Mouse (Mus musculus) neutrophil, adult 5-6 weeks (primary cell): ENCODE results near the gene Csnk2a2. TPM values are rescaled to one million over a fixed set of nuclear protein-coding genes. Genes with fewer than 3 reads are reported as not detected.
A peak's percentile ranks its signal among the peaks of the same experiment; 100 is the strongest.

Experiments used
- ATAC-seq: fragments of 151-379, 151-347 bp; 2 replicates; pipeline ENCODE4 v1.8.0; 2017; ENCODE audit warnings: mild to moderate bottlenecking, moderate TSS enrichment; ENCODE audit not compliant: insufficient number of reproducible peaks, poor library complexity, low FRiP score, severe bottlenecking; ENCODE audit errors: extremely low read depth
- total RNA-seq: library from RNA; stranded (forward); fragments of 200-1000 nt; gene quantifications from 2 replicates; pipeline ENCODE4 v1.2.3, GENCODE M21; 2017

Csnk2a2 gene
- total RNA-seq, 1 experiment from 2014 or later = 25.7 TPM

DNA sequence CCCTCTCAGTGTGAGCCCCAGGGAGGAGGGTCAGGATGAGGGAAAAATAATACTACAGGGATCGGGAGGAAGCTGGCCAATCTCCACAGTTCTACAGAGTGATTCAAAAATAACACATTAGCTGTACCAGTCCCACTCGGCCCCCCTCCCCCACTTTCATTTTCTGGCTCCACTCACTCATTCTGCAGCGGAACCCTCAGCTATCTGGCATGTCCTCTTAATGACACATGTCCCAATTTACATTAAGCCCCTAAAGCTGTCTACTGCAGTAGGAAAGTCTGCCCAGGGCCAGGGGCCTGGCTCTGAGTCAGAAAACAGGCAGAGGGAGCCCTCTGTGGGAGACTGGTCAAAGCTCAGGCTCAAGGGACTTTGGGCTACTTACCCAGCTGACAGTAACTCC lies 59.9 kb downstream of the Csnk2a2 start:
- no peak for ATAC-seq

DNA sequence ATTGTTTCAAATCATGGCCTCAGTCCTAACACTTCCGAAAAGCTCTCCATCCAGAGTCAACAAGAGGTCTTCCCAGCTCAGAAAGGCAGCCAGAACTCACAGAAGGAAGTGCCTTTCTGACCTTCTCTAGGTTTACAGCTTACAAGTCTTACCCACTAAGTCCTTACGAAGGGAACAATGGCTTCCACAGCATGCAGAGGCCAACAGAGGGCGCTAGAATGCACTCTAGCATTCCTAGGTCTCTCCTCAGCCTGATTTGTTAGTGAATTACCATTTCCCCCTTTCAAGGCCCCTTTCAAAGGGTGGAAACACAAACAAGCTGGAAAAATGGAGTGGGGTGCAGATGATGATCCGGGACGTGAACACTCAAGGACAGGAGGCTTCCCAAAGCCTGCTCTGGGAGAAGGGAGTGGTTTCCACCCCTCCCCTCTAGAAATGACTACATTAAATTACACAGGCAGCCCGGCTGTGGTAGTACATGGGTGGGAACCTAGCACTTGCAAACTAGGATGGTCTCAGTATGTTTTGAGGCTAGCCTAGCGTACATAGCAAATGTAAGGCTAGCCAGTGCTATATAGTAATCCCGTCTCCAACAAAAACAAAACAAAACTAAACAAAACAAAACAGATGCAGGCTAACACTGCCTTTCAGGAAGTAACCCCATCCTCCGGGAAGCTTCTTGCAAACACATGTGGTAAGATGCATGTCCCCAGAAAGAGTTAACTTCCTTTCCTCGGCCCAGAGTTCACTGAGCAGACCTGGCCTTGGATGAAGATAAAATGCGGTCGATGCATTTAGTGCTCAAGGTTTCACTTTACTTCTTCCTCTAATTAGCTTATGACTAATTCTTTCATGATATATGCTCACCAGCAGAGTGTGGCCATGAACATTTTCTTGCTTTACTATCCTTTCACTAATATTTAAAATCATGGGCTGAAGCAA lies 62.0 kb downstream of the Csnk2a2 start:
- ATAC-seq = peak; percentile 79

DNA sequence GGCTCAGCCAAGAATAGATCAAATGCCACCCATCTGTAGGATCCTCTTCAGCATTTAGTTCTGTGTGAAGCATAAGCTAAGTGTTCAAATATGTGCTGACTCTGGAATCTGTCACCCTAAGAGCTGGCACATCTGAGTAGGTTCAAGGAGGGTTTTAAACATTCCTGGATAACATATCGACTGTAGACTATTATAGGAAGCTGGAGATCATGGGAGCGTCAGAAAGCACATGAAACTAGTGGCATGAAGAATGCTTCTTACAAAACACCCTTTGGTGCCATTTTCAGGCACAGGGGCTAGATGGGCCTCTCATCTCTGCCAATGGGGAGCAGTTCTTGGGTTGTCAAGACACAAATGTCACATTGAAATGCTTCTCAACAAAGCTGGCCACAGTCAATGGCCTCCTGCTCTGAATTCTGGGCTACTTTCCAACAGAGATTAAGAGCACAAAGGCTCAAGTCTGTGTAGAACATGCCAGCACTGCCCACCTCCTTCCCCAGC lies 63.0 kb downstream of the Csnk2a2 start:
- no peak for ATAC-seq

DNA sequence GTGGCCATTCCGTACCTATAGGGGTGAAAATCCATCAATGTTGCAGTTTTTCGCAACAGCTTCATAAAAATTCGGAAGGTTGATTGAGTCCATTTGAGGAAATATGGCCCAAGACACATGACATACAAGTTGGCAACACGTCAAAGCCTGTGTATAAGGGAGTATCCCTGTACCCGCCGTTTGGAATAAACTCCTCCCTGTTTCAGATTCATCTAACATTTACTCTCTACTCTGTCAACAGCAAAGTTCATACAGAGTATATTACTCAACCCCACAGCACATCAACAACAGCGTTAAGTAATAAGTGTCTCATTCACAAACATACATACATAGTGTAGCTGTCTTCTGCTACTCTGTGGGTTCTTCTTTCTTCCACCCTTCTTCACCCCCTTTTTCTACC lies 65.2 kb downstream of the Csnk2a2 start:
- no peak for ATAC-seq

DNA sequence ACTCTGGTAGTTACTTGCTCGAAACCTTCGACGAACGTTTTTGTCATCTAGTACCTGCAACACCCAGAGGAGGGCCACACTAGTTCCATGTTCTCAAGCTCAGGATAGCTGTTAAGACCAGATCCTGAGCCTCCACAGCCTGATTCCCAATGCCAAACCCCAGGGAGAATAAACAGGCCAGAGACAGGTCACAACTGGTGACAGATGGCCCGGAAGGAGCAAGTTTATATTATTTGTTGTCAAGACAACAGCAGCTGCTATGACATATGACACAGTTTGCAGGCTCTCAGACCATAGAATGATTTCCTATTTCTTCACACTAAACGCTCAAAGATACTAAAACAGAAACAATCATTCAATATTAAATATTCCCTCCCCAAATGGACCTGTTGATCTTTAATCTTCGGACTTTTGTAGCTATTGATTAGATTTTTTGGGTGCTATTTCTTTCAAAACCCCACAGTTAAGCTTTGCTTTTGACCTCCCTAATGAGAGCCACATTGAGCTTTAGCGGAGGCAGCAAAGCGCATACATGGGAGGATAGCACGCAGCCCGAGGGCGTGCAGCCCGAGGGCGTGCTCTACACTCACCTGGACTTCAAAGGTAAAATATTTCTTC lies 67.5 kb downstream of the Csnk2a2 start:
- ATAC-seq = no peak

DNA sequence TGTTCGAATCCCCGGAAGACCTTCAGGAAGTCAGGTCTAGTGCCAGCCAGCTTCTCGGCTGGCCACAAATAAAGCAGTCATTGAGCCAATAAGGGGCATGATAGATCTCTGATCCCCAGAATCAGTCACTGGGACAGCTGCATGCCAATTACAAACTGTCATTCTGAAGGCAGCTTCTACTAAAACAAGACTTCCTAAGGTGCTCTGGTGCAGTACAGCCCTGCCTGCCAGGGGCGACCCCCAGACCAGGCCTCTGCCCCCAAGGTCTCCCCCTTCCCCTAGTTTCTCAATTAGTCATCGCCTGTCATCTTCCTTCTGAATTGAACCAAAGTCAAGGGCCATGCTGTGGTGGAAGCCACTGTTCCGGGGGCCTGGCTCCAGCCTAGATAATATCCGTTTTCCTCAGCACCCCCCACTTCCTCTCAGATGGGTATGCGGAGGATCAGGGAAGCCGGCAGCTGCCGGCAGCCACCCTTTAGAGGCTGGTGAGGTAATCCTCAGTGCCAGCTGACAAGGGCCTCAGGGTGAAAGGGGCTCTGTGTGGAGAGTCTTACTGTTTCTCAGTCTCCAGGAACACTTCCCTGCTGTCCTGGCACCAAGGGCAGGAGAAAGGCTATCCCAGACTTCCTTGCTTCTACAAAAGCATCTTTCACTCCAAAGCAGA lies 78.4 kb downstream of the Csnk2a2 start:
- no peak for ATAC-seq

DNA sequence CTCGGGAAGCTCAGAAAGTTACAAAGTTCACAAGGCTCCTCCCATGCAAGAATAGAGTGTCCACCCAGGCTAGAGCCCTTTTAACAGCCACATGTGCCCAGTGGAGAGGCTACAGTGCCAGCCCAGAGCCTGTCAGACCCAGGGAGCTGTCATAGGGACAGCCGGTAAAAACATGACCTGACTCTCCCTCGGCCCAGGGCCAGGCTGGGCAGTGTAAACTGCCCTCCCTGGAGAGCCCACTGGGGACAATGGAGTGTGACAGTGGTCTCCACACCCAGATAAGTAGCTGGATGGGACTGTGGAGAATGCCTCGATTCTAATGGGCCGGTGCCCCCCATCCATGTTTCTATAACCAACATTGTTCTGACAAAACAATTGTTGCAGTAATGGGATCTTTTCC lies 80.3 kb downstream of the Csnk2a2 start:
- no peak for ATAC-seq

DNA sequence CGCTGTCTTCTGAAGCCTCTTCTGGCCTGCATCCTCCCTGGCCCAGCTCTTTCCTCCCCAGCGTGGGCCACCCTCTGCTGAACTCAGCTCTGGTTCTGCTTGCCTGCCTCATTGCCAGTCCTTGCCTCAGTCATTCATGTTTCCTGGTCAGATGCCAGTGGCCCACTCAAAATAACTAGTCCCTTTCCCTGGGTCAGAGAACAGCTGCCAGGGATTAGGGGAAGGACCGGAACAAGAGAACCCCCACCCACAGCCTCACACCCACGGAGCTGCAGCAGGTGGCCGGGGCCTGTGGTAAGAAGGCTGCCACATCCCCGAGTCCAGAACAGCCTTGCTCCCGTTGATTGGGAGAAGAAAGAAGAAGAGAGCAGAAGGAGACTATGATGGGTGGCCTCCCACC lies 88.7 kb downstream of the Csnk2a2 start:
- no peak for ATAC-seq

DNA sequence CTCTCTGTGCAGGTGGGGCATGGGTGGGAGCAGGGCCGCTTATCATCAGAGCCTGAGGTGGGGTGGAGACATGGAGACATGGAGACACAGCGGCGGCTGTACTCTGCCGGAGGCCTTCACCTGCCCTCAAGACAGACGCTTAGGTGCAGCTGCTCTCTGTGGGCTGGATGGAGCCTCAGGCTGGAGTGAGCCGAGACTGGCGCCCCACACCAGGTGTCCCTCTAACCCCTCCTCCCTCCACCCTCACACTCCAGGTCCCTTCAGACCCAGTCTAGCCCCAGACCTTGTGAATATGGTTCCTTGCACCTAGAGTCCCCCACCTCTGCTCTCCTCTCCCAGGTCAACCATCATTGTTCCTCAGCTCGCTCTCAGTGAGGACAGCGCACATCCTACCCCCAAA lies 90.7 kb downstream of the Csnk2a2 start:
- ATAC-seq = no peak

DNA sequence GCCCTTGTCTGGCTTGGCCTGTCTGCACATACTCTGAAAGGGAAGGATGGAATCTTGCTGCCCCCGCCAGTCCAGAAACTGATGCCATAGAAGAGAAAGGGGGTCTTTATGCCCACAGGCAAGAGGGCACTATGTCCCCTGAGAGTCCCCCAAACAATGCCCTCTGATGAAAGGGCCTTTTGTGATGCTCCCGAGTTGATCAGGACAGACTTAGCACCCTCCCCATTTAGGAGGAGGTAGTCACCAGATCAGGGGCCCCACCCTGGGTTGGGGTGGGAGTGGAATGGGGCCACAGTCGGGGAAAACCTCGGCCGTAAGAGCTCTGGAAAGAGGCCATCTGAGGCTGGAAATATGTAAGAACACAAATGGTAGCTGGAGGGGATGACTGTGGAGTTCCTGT lies 92.6 kb downstream of the Csnk2a2 start:
- ATAC-seq = no peak

DNA sequence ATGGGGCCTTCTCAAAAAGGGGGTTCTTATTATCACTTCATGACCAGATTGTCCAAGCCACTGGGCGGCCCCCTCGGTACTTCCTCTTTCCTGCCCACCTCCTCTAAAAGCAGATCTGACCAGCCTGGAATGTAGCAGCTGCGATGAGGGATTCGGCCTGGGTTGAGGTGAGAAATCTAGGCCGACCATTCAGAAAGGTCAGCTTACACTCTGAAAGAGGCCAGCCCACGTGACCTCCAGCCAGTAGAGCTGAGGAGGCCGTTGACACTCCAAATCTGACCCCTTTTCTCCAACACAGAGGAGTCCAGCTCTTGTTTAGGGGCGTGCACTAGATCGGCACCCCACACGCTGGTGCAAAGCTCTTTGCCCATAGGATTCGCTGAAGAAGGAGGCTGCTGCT lies 93.1 kb downstream of the Csnk2a2 start:
- ATAC-seq = no peak

Other genes starting within 250 kb of the Csnk2a2 start
- 0.12 TPM in 1 of 2 replicates, not detected in the other for gene Cngb1, start 183.5 kb downstream of the Csnk2a2 start, total RNA-seq
- gene Tepp, start 179.5 kb downstream of the Csnk2a2 start, total RNA-seq = not detected in 2 replicates
- gene Zfp319, start 158.1 kb downstream of the Csnk2a2 start, total RNA-seq = 6.9 and 7.6 TPM in 2 replicates
- gene Usb1, start 157.8 kb downstream of the Csnk2a2 start, total RNA-seq = 35.5 and 46.4 TPM in 2 replicates
- gene Mmp15, start 137.8 kb downstream of the Csnk2a2 start, total RNA-seq = 0.12 and 0.25 TPM in 2 replicates
- 40.3 and 42.5 TPM in 2 replicates for gene Cfap20, start 55.2 kb downstream of the Csnk2a2 start, total RNA-seq
- gene Ccdc113, start 44.0 kb upstream of the Csnk2a2 start, total RNA-seq = not detected in 2 replicates
- not detected in 2 replicates for gene Prss54, start 86.3 kb upstream of the Csnk2a2 start, total RNA-seq
- gene Gins3, start 143.4 kb upstream of the Csnk2a2 start, total RNA-seq = 5.4 and 9.7 TPM in 2 replicates
- not detected in 2 replicates for gene Ndrg4, start 186.9 kb upstream of the Csnk2a2 start, total RNA-seq
- gene Setd6, start 225.8 kb upstream of the Csnk2a2 start, total RNA-seq = 30.5 and 40.3 TPM in 2 replicates